Mouse (Mus musculus) ES-E14 (cell line): ENCODE measurements around the gene Sdhaf2. TPM values are rescaled to one million over a fixed set of nuclear protein-coding genes. Genes with fewer than 3 reads are reported as not detected.
A peak's percentile ranks its signal among the peaks of the same experiment; 100 is the strongest.

Experiments
- DNase-seq: peaks from one replicate; pipeline ENCODE4 v3.0.0-alpha.2; 2013; ENCODE audit warnings: low read depth, low spot score
- H3K27ac ChIP-seq: 2 replicates; pipeline ENCODE4 v1.5.1; 2012; ENCODE audit warnings: low read depth, mild to moderate bottlenecking, low read length, moderate library complexity, mixed read lengths; ENCODE audit not compliant: poor library complexity, insufficient read depth, severe bottlenecking
- H3K36me3 ChIP-seq: 2 replicates; pipeline ENCODE4 v1.6.1; 2012; ENCODE audit warnings: mild to moderate bottlenecking, low read length, moderate library complexity, mixed read lengths; ENCODE audit not compliant: control insufficient read depth, poor library complexity, insufficient read depth, severe bottlenecking
- H3K4me1 ChIP-seq, 2 experiments: fragments of 150-350 bp in 1 of 2; sonication (generic) in 1 of 2; 2 replicates each; pipeline ENCODE4 v1.6.1; 2012; ENCODE audit warnings: low read length in 2 of 2, mild to moderate bottlenecking in 1 of 2, mixed read lengths in 1 of 2; ENCODE audit not compliant: control insufficient read depth in 2 of 2, insufficient read depth in 2 of 2, poor library complexity in 1 of 2
- H3K4me3 ChIP-seq, 2 experiments: fragments of 150-350 bp in 1 of 2; sonication (generic) in 1 of 2; 2 replicates each; pipeline ENCODE4 v1.5.1; 2012; ENCODE audit warnings: low read length in 2 of 2, low read depth in 1 of 2, mild to moderate bottlenecking in 1 of 2, mixed read lengths in 1 of 2; ENCODE audit not compliant: insufficient read depth in 1 of 2, poor library complexity in 1 of 2, severe bottlenecking in 1 of 2
- H3K9ac ChIP-seq: 2 replicates; pipeline ENCODE4 v1.6.1; 2012; ENCODE audit warnings: low read depth, mild to moderate bottlenecking, low read length, mixed read lengths; ENCODE audit not compliant: poor library complexity, insufficient read depth, severe bottlenecking
- H3K9me3 ChIP-seq: fragments of 150-350 bp; sonication (generic); 2 replicates; pipeline ENCODE4 v1.6.1; 2012; ENCODE audit warnings: low read depth, mild to moderate bottlenecking, low read length; ENCODE audit not compliant: control insufficient read depth, insufficient read depth
- CHD2 ChIP-seq: IDR thresholded peaks from 2 replicates; pipeline ENCODE4 v1.6.1; 2014; ENCODE audit warnings: mild to moderate bottlenecking, low read depth, low read length, inconsistent platforms
- HCFC1 ChIP-seq: IDR thresholded peaks from 2 replicates; pipeline ENCODE4 v1.6.1; 2012; ENCODE audit warnings: low read length, inconsistent platforms, borderline replicate concordance; ENCODE audit not compliant: insufficient read depth
- MAFK ChIP-seq: IDR thresholded peaks from 2 replicates; pipeline ENCODE4 v1.6.1; 2014; ENCODE audit warnings: mild to moderate bottlenecking, low read depth, low read length, inconsistent platforms; ENCODE audit not compliant: insufficient read depth
- ZC3H11A ChIP-seq: IDR thresholded peaks from 2 replicates; pipeline ENCODE4 v1.6.1; 2012; ENCODE audit warnings: low read depth, mild to moderate bottlenecking, inconsistent platforms, low read length, borderline replicate concordance
- ZNF384 ChIP-seq: IDR thresholded peaks from 2 replicates; pipeline ENCODE4 v1.6.1; 2012; ENCODE audit warnings: low read depth, low read length, inconsistent platforms
- in situ Hi-C, 2 experiments: fragments of 600-800 bp; cut with MboI; formaldehyde crosslinking; loops; one replicate each; pipeline ENCODE4 v1.15.1; 2025; ENCODE audit warnings: low sequenced_read_pairs in 2 of 2, inconsistent platforms in 1 of 2; ENCODE audit not compliant: unreplicated experiment in 2 of 2
- total RNA-seq: library from RNA; depleted of rRNA; stranded (reverse); fragments of 300-350 nt; gene quantifications from 2 replicates; pipeline ENCODE4 v1.2.3, GENCODE M21; 2012

Gene Sdhaf2
- total RNA-seq, 1 experiment, result 31.3 TPM

GRCm38 (mm10) chr19:10502571-10502970 lies 23.4 kb downstream of the Sdhaf2 start:
- peak; percentile 46 for DNase-seq
- Histone ChIP-seq H3K9ac (no peak overlapping the region), H3K27ac (no peak overlapping the region), H3K9me3 (no peaks in the 10 kb centered on the region), H3K4me1 (peaks cover 3 to 4% of the 10 kb centered on the region in 2 experiments; a peak in 2 of 4 replicates), H3K36me3 (peaks cover 16% of the 10 kb centered on the region; the same call in 1 of the 2 replicates), H3K4me3 (no peak overlapping the region)
- TF ChIP-seq ZC3H11A (no peak), HCFC1 (no peak), MAFK (peak; percentile 90), ZNF384 (no peak)
- in situ Hi-C loops, result no loop called here

GRCm38 (mm10) chr19:10500581-10500980 lies 25.4 kb downstream of the Sdhaf2 start:
- H3K4me1 ChIP-seq, result peaks cover 4 to 5% of the 10 kb centered on the region in 2 experiments; a peak in 2 of 4 replicates

DNA sequence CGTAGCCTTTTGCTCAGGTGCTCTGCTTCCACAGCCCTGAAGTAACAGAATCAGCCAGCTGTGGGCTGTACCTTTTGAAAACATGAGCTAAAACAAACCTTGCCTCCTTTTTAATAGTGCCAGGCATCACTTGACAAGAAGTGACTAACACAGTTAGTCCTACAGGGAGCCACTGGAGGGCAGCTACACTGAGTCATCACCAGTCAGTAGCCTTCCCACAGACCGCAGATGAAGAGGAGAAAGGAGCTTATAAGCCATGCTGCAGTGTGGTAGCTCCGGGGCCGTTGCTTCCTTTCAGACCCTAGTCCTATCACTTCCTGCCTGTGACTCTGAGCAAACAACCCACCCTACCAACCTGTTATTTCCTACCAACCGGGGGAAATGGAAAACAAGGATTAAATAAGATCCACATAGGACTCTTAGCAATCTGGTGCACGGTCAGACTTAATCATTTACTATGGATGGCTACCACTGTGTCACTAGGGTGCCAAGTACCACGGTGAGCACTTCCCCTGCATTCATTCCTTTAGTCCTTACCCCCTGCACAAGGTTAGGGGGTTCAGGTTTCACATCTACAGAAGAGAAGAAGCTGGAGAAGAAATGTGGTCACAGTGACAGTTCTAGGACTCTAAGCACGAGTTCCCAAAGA lies 28.3 kb downstream of the Sdhaf2 start:
- no peak overlapping the region for H3K9ac ChIP-seq
- H3K27ac ChIP-seq, result no peak overlapping the region
- TF ChIP-seq ZC3H11A, result no peak
- H3K4me1 ChIP-seq, result peaks cover 4 to 5% of the 10 kb centered on the region in 2 experiments; a peak in 2 of 4 replicates
- no peaks in the 10 kb centered on the region for H3K9me3 ChIP-seq
- DNase-seq, result no peak
- no peak overlapping the region for H3K4me3 ChIP-seq
- peaks cover 14% of the 10 kb centered on the region; the same call in 1 of the 2 replicates for H3K36me3 ChIP-seq
- in situ Hi-C loops, result loop anchor here in 1 of 2 experiments (10.0 kb wide), 1 partner anchor 153 kb away; no protein-coding TSS in a partner anchor

More at GRCm38 (mm10) chr19:10500581-10500980, 25.4 kb downstream of the Sdhaf2 start:
- peaks cover 14% of the 10 kb centered on the region; the same call in 1 of the 2 replicates for H3K36me3 ChIP-seq
- no peak for TF ChIP-seq HCFC1
- no peak for TF ChIP-seq CHD2
- TF ChIP-seq ZNF384, result no peak
- no peak for TF ChIP-seq MAFK
- no peak for TF ChIP-seq ZC3H11A
- no peak for DNase-seq
- in situ Hi-C loops, result no loop called here
- no peak overlapping the region for H3K27ac ChIP-seq
- H3K4me3 ChIP-seq, result no peak overlapping the region
- H3K9me3 ChIP-seq, result no peaks in the 10 kb centered on the region
- H3K9ac ChIP-seq, result no peak overlapping the region

GRCm38 (mm10) chr19:10496976-10497375 lies 29.0 kb downstream of the Sdhaf2 start:
- in situ Hi-C loops, result loop anchor here in 1 of 2 experiments (10.0 kb wide), 1 partner anchor 152 kb away; no protein-coding TSS in a partner anchor
- no peak overlapping the region for H3K9ac ChIP-seq
- no peaks in the 10 kb centered on the region for H3K9me3 ChIP-seq
- no peak overlapping the region for H3K27ac ChIP-seq
- no peak overlapping the region for H3K4me3 ChIP-seq
- DNase-seq, result no peak
- peaks cover 4 to 5% of the 10 kb centered on the region in 2 experiments; a peak in 2 of 4 replicates for H3K4me1 ChIP-seq
- peaks cover 11% of the 10 kb centered on the region; the same call in 1 of the 2 replicates for H3K36me3 ChIP-seq
- TF ChIP-seq CHD2 (no peak), ZNF384 (no peak)

DNA sequence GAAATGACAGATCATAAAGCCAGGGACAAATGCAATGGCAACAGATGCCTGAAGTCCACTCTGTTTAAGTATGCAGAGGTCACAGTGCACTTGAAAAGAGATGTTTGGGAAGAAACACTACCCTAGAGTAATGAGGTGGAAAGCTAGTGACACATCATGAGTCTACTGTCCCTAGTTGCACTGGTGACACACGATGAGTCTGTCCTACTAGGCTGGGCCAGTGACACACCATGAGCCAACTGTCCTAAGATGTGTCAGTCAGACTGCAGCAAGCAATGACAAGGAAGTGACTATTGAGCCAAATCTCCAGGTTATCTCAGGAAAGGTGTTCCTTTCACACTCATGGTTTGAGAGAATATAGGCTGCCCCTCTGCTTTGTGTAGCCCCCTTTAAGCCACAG lies 30.3 kb downstream of the Sdhaf2 start:
- no peak overlapping the region for H3K4me3 ChIP-seq
- no peaks in the 10 kb centered on the region for H3K9me3 ChIP-seq
- H3K36me3 ChIP-seq, result peaks cover 5% of the 10 kb centered on the region; the same call in 1 of the 2 replicates
- no peak overlapping the region for H3K9ac ChIP-seq
- H3K4me1 ChIP-seq, result peaks cover 4 to 5% of the 10 kb centered on the region in 2 experiments; a peak in 2 of 4 replicates
- TF ChIP-seq MAFK (no peak), CHD2 (no peak)
- DNase-seq, result no peak
- H3K27ac ChIP-seq, result no peak overlapping the region
- in situ Hi-C loops, result loop anchor here in 1 of 2 experiments (10.0 kb wide), 1 partner anchor 151 kb away; no protein-coding TSS in a partner anchor
